Mouse (Mus musculus): ENCODE results near the gene Got1.

Gene Got1

DNA sequence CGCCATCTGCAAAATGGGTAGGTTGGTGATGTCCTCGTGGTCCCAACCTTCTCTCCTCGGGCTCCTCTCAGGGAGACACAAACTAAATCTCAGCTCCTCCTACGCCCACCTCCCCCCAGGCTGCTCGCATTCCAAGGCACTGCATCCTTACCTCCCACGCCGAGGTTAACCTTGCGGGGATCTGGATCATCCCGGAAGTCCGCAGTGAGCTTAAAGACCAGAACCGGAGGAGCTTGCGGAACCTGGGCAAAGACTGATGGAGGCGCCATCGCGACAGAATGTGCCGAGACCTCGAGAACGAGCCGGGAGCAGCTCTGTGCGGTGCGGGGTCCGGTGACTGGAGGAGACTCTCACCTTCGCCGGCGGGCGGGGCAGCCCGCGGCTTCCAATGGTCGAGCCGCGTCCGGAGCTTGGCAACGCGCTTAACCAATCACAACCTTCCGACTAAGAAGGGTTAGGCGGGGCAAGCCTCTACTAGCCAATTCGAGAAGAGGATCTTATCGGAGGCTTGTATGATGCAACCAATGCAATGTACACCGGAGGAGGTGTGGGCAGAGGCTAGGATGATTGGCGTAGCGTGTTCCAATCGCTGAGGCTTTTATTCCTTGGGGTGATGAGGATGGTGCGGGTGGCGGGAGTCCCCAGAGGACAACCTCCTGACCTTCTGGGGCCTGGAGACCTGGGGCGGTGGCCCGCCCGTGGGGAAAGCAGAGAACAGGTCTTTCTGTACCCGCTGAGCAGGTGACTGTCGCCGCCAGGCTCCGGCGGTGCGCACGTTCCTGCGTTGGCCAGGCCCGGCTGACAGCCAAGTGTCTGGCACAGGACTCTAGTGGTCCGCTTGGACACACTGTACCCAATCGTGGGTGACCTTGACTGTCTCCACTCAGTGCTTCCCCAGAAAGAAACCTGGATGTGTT lies at the start of gene Got1:
Got1 (minus strand) TSS at position 419 of the 917 bp plus-strand sequence.
- in situ Hi-C loops (cut with MboI; ENCODE audit: low pct_unique_long_range_greater_than_20kb in 1 of 2, low sequenced_read_pairs in 2 of 2, unreplicated experiment in 1 of 2), result no loop called here

GRCm38 (mm10) chr19:43570831-43571790 lies 46.7 kb upstream of the Got1 start:
- in situ Hi-C loops (cut with MboI; ENCODE audit: low pct_unique_long_range_greater_than_20kb in 1 of 2, low sequenced_read_pairs in 2 of 2, unreplicated experiment in 1 of 2), result no loop called here

- in situ Hi-C loops (cut with MboI; ENCODE audit: low pct_unique_long_range_greater_than_20kb in 1 of 2, low sequenced_read_pairs in 2 of 2, unreplicated experiment in 1 of 2), result no loop called here
Measured at GRCm38 (mm10) chr19:43569133-43569532, 44.7 kb upstream of the Got1 start.

GRCm38 (mm10) chr19:43568298-43568697 lies 43.9 kb upstream of the Got1 start:
- in situ Hi-C loops (cut with MboI; ENCODE audit: low pct_unique_long_range_greater_than_20kb in 1 of 2, low sequenced_read_pairs in 2 of 2, unreplicated experiment in 1 of 2), result no loop called here

DNA sequence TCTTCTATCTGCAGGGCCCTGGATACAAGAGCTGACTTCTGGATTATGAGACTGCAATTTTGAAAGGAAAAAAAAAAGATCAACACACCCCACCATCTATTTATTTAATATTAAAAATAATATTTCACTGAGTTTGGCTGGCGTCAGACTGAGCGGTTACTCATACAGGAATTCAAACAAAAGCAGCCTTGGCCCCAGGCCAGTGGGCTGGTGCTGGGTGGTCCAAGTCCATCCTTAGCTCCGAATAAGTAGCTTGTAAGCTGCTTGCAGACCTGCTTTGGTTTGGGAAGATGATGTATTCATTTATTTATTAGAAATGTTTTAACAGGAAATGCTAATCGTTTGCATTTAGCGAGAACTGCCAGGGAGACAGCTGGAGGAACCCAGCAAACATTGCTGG lies 38.8 kb upstream of the Got1 start:
- in situ Hi-C loops (cut with MboI; ENCODE audit: low pct_unique_long_range_greater_than_20kb in 1 of 2, low sequenced_read_pairs in 2 of 2, unreplicated experiment in 1 of 2), result no loop called here

- in situ Hi-C loops (cut with MboI; ENCODE audit: low pct_unique_long_range_greater_than_20kb in 1 of 2, low sequenced_read_pairs in 2 of 2, unreplicated experiment in 1 of 2), result no loop called here
Measured at GRCm38 (mm10) chr19:43561841-43562240, 37.4 kb upstream of the Got1 start.

DNA sequence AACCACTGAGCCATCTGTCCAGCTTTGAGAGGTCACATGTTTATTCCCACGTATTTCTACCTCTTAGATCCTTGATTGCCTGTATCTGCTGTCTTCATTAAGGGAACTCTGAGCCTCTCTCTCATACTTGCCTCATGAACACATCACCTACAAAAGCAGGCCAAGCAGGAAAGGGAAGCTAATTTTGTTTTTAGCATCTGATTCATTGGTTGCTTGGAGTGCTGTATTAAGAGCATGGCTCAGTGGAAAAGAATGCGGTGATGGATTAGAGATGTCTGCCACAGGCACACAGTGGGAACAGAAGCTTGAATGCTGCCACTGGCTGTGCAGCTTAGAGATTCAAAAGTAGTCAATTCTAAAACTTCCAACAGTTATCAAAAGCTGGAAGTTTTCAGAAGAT lies 35.8 kb upstream of the Got1 start:
- in situ Hi-C loops (cut with MboI; ENCODE audit: low pct_unique_long_range_greater_than_20kb in 1 of 2, low sequenced_read_pairs in 2 of 2, unreplicated experiment in 1 of 2), result no loop called here

DNA sequence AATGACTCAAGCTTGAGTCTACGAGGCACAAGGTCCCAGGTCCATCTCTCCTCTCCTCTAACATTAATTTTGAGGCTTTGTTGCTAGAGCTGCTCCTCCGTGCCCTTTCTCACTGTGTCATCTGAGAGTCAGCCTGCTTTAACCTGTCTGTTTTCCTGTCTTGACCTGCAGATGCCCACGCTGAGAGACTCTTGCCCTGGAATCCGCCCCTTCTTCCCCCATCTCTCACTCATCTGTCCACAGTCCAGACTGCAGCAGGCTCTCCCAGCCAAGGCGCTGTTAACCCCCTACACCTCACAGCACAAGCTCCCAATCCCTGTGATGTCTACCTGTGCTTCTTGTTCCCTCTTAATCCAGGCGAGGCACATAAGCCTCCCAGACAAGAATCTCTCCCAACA lies 27.1 kb upstream of the Got1 start:
- in situ Hi-C loops (cut with MboI; ENCODE audit: low pct_unique_long_range_greater_than_20kb in 1 of 2, low sequenced_read_pairs in 2 of 2, unreplicated experiment in 1 of 2), result no loop called here

DNA sequence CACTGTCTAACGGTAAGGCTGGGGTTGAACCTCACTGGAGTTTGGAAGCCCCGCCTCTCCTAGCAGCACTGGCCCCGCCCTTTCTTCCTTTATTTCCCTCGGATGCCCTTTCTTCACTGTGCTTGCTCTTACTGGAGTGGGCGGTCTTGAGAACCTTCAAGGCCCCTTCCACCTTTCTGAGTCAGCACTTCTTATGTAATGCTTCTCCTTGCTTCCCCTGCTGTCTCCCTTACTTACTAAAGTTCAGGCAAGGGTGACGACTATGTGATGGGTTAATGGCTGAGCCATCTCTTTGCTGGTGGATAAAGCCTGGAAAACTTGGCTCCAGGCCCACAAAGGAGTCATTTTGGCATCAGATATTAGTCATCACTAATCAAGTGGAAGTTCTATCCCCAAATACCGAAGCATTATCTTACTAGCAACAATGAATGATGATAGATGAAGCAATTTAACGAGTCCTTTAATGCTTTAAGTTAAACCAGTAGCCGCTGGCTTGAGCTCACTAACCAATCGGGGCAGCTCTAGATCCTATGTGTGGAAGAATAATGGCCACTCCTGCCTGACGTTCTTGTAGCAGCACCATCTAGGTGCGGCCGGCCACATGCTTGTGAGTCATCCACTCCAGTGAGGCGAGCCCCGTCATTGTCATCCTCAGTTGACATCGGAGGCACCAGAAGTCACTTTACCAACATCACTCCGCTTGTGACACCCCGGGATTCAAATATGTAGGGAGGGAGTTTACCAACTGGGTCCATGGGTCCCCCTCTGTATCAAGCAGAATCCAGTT lies 26.5 kb upstream of the Got1 start:
- in situ Hi-C loops (cut with MboI; ENCODE audit: low pct_unique_long_range_greater_than_20kb in 1 of 2, low sequenced_read_pairs in 2 of 2, unreplicated experiment in 1 of 2), result no loop called here

DNA sequence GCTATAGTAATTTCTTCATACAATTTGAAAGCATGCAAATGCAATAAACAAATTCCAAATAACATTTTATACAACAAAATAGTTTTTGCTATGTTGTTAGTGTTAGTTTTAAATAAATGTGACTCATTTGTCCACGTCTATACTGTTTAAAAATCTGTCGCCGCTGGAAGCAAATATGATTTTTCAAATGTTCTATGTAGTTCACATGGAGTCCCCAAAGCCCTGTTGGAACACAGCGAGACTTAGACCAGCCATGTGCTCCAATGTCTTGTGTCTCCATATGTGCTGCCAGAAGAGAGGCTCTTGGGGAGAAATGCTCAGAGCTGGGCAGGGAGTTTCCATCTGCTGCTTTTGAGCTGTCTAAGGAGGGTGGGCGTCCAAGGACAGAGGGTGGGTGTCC lies 23.7 kb upstream of the Got1 start:
- in situ Hi-C loops (cut with MboI; ENCODE audit: low pct_unique_long_range_greater_than_20kb in 1 of 2, low sequenced_read_pairs in 2 of 2, unreplicated experiment in 1 of 2), result no loop called here

- in situ Hi-C loops (cut with MboI; ENCODE audit: low pct_unique_long_range_greater_than_20kb in 1 of 2, low sequenced_read_pairs in 2 of 2, unreplicated experiment in 1 of 2), result no loop called here
Measured at GRCm38 (mm10) chr19:43546337-43547117, 22.1 kb upstream of the Got1 start.

DNA sequence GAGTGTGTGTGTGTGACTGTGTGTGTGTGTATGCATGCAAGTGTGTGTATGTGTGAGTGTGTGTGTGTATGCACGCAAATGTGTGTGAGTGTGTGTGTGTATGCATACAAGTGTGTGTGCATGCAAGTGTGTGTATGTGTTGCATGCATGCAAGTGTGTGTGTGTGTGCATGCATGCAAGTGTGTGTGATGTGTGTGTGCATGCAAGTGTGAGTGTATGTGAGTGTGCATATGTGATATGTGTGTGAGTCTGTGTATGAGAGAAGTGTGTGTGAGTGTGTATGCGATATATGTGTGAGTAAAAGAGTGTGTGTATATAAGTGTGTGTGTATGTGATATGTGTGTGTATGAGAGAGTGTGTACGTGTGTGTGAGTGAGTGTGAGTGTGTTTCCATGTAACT lies 11.0 kb upstream of the Got1 start:
- in situ Hi-C loops (cut with MboI; ENCODE audit: low pct_unique_long_range_greater_than_20kb in 1 of 2, low sequenced_read_pairs in 2 of 2, unreplicated experiment in 1 of 2), result no loop called here

DNA sequence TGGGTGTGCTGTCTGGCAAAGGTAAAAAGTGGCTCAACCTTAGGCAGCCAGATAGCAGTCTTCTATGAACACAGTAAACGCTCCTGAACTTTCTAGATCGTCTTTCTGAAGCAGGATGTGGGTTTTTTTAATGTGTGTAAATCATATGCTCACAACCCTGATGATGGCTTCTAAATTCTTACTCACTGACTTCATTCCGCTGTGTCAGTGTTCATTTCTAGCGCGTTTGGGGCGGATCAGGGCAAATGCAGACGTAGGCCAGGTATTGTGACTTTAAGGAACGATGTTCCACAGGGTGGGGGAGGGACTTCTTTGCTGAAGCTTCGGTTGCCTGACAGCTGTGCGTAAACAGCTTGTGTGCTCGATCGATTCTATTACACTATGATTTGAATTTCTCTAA lies 6.5 kb upstream of the Got1 start:
- in situ Hi-C loops (cut with MboI; ENCODE audit: low pct_unique_long_range_greater_than_20kb in 1 of 2, low sequenced_read_pairs in 2 of 2, unreplicated experiment in 1 of 2), result loop anchor here in 1 of 2 experiments (5.0 kb wide), 1 partner anchor 91 kb away; no protein-coding TSS in a partner anchor

- in situ Hi-C loops (cut with MboI; ENCODE audit: low pct_unique_long_range_greater_than_20kb in 1 of 2, low sequenced_read_pairs in 2 of 2, unreplicated experiment in 1 of 2), result loop anchor here in 1 of 2 experiments (5.0 kb wide), 1 partner anchor 92 kb away; no protein-coding TSS in a partner anchor
Measured at GRCm38 (mm10) chr19:43530197-43530770, 5.9 kb upstream of the Got1 start.

DNA sequence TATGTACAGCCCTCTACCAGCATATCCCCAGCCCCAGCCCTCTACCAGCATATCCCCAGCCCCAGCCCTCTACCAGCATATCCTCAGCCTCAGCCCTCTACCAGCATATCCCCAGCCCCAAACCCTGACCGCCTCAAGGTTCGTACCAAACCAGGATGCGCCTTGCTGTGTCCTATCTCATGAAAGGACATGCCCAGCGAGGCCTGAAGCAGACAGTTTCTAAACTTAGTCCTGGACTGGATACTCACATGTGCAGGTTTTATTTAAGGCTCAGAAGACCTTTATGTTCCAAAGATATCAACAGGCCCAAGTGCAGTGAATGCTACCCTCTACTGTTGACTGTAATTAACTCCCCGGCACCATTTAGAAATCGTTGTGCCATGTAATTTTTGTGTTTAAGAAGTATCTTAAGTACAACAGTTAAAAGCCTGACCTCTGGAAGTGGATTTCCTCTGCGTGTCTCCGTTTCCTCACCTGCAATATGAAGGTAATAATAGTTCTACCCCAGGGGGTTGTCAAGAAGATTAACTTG lies 3.7 kb upstream of the Got1 start:
- in situ Hi-C loops (cut with MboI; ENCODE audit: low pct_unique_long_range_greater_than_20kb in 1 of 2, low sequenced_read_pairs in 2 of 2, unreplicated experiment in 1 of 2), result no loop called here

GRCm38 (mm10) chr19:43527131-43527530 lies 2.7 kb upstream of the Got1 start:
- in situ Hi-C loops (cut with MboI; ENCODE audit: low pct_unique_long_range_greater_than_20kb in 1 of 2, low sequenced_read_pairs in 2 of 2, unreplicated experiment in 1 of 2), result no loop called here

DNA sequence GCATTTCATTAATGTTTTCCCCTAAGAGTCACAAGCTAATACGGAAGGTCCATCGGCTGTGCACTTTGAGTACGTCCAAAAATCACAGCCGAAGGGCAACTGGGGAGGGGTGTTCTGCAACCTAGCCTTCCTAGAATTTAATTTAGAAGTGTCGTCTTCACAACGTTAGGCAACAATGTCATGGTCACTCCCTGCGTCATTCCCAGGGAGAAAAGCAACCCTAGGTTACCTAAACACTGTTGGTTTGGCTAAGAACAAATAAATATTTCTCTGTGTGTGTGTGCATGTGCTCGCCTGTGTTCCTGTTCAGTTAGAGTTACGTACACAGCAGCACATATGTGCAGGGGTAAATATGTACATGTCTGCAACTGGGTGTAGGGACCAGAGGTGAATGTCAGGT lies 1.6 kb upstream of the Got1 start:
- in situ Hi-C loops (cut with MboI; ENCODE audit: low pct_unique_long_range_greater_than_20kb in 1 of 2, low sequenced_read_pairs in 2 of 2, unreplicated experiment in 1 of 2), result no loop called here

Measured in mouse embryonic stem cell (cell line).